Mouse (Mus musculus) C2C12 (cell line): ENCODE measurements around the gene Wfdc3.

Source experiments
- CTCF ChIP-seq: IDR thresholded peaks from one replicate; pipeline ENCODE4 v1.5.1; 2011; ENCODE audit not compliant: control insufficient read depth, insufficient read depth, insufficient read length
- MAX ChIP-seq: IDR thresholded peaks from one replicate; pipeline ENCODE4 v1.6.1; 2011; ENCODE audit warnings: mild to moderate bottlenecking, control low read depth
- USF1 ChIP-seq: IDR thresholded peaks from one replicate; pipeline ENCODE4 v1.6.1; 2011; ENCODE audit warnings: low read depth, mild to moderate bottlenecking, control low read depth, moderate library complexity

DNA sequence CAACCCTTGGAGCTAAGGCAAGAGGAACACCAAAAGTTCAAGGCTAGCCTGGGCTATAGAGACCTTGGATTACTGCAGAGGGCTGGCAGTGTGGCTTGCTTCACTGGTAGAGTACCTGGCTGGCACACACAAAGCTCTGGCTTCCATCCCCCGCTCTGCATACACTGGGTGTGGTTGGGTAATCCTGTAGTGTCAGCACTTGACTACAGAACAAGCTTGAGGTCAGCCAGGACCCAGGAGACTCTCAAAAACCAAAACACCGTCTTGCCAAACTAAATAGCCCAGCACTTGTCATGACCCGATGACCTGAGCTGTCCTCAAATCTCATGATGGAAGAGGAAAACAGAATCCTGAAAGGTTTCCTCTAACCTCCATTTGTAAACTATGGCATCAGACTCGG, 44.7 kb upstream of the Wfdc3 start:
- TF ChIP-seq CTCF (no peak), MAX (no peak), USF1 (no peak)
